Mouse (Mus musculus): ENCODE data around the gene 4931422A03Rik.

DNA sequence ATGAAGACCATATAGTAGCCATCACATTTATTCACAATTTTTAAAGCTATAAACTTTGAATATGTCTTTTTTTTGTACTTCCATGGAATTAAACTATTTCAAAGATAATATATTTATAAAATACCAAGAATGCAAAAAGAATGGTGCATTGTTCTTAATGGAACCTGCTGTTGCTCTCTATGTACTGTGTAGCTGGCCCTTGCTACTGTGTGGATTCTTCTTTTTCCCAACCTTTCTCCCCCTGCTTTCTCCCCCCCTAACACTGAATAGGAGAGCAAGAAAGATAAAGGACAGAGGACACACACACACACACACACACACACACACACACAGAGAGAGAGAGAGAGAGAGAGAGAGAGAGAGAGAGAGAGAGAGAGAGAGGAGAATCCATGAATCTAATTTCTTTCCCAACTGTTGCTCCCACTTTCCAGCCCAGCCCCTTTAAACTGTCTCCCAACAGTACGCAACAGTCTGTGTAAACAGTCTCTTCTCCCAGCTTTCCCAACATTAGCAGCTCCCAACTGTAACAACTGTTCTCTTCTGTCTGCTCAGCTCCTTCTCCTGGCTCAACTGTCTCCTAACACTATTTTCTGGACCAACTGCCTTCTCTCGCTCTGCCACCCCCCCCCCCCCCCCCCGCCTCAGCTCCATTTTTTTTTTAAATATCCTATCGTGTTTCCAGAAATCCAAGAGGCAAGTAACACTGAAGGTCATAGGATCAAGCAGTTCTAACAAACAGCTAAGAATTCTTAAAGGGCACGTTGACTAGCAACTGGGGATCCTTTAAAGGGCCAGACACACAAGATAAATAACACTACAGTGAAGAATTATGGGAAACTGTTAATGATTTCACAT is 15.7 kb upstream of the 4931422A03Rik start:
- TF ChIP-seq CTCF (conservative IDR thresholded peaks at IDR 0.05; ENCODE audit: low read length): no peak
- no peak for TF ChIP-seq POU5F1 (IDR thresholded peaks at IDR 0.05; ENCODE audit: borderline replicate concordance, low read length)
- TF ChIP-seq NANOG (IDR thresholded peaks at IDR 0.05; ENCODE audit: borderline replicate concordance, low read length): no peak

Measured in E14TG2a.4 (cell line).